Mouse (Mus musculus): ENCODE results near the gene Sigmar1. TPM values are rescaled to one million over a fixed set of nuclear protein-coding genes. Genes with fewer than 3 reads are reported as not detected.

Gene Sigmar1
- total RNA-seq, 2 experiments from 2014 or later = 49.5 to 58.6 TPM

Other genes with a start within 250 kb of the Sigmar1 start
- gene 1110017D15Rik, start 238.8 kb downstream of the Sigmar1 start, total RNA-seq (2021) = 1 to 10 TPM; 5.1 to 5.7 TPM
- 100 to 1,000 TPM; 198 TPM for gene Fam219a, start 186.6 kb downstream of the Sigmar1 start, total RNA-seq (2021)
- gene Dnaic1, start 186.4 kb downstream of the Sigmar1 start, total RNA-seq (2021) = 1 to 10 TPM; 6.6 to 9.1 TPM
- 10 to 100 TPM; 59.1 to 66.3 TPM for gene Enho, start 115.8 kb downstream of the Sigmar1 start, total RNA-seq (2021)
- 100 to 1,000 TPM; 117 to 131 TPM for gene Cntfr, start 59.1 kb downstream of the Sigmar1 start, total RNA-seq (2021)
- gene Il11ra1, start 56.2 kb downstream of the Sigmar1 start, total RNA-seq (2021) = 10 to 100 TPM; 37.2 to 44.3 TPM
- 10 to 100 TPM; 32.5 to 37.1 TPM for gene Rpp25l, start 42.6 kb downstream of the Sigmar1 start, total RNA-seq (2021)
- 100 to 1,000 TPM; 166 to 172 TPM for gene Dctn3, start 33.0 kb downstream of the Sigmar1 start, total RNA-seq (2021)
- 1 to 10 TPM in 1 of 2 experiments, under 1 TPM in 1; 0.80 to 1.3 TPM for gene Arid3c, start 25.0 kb downstream of the Sigmar1 start, total RNA-seq (2021)
- gene Galt, start 929 bp downstream of the Sigmar1 start, total RNA-seq (2021) = 10 to 100 TPM; 66.6 to 79.6 TPM
- gene Ccl27a, start 18.1 kb upstream of the Sigmar1 start, total RNA-seq (2021) = 100 to 1,000 TPM; 226 to 245 TPM
- not detected for gene Gm21541, start 147.5 kb upstream of the Sigmar1 start, total RNA-seq (2021)
- 10 to 100 TPM; 38.4 to 39.2 TPM for gene Gm20878, start 185.4 kb upstream of the Sigmar1 start, total RNA-seq (2021)
- 1 to 10 TPM; 5.4 to 5.7 TPM for gene Fam205a4, start 209.9 kb upstream of the Sigmar1 start, total RNA-seq (2021)